Mouse (Mus musculus): ENCODE measurements around the gene Rxylt1.

Rxylt1 gene

GRCm38 (mm10) chr10:122040372-122040771 lies 56.8 kb downstream of the Rxylt1 start:
- no peak for DNase-seq

DNA sequence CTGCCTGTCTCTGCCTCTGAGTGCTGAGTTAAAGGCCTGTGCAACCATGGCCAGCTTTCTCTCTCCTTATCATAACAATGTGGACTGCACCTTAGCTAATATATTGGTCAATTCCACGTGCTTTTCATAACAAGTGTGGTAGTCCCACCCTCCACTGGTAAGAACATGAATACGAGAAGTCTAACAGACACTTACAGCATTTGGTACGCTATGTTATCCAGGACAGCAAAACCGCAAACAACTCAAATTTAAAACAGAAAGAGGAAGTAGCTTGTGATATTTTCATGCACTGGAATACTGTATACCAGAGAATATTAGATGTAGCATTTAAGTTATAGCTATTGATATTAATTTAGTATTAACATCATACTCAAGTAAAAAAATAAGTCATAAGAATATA lies 57.6 kb downstream of the Rxylt1 start:
- DNase-seq: no peak

DNA sequence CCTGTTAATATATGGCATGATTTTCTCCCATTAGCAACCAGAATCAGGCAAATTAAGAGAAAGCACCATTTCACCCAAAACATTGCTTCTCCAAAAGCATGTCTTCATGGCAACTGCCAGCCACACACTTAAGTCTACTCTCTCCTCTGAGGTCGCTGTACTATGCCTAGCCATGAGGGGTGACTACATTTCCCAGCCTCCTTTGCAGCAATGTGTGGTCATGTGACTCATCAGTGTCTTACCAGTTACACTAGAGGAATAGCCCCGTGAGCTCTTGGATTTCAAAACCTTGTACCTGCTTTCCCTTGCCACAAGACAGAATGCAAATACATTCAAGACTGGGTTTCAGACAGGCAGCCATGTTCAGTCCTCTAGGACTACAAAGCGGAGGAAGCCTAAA lies 58.6 kb downstream of the Rxylt1 start:
- DNase-seq: no peak

DNA sequence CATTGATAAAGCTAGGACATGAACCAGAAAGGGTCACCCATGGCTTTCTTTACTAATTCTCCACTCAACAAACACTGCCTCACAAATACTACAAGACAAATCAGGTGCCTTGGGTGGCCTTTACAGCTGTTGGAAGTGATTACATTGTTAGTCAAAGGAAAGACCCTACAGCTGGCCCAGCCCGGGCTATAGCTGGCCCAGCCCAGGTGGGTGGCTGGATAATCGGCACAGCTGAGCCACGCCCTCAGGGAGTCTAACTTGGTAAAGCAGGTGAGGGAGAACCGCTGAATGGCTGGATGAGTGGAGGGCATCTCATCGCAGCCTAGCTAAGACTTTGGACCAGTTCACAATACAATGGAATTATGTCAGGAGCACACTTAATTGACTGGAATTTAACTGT lies 63.9 kb downstream of the Rxylt1 start:
- no peak for DNase-seq

GRCm38 (mm10) chr10:122030420-122030819 lies 66.8 kb downstream of the Rxylt1 start:
- DNase-seq: no peak

- DNase-seq: no peak
These were observed 67.4 kb downstream of the Rxylt1 start for GRCm38 (mm10) chr10:122029738-122030137.
